Mouse (Mus musculus) A20 (cell line): ENCODE data around the gene Ube2q1.

Experiments
- DNase-seq: peaks from one replicate; pipeline ENCODE4 v3.0.0-alpha.2; 2011; ENCODE audit warnings: low read depth, low spot score

Ube2q1 gene

DNA sequence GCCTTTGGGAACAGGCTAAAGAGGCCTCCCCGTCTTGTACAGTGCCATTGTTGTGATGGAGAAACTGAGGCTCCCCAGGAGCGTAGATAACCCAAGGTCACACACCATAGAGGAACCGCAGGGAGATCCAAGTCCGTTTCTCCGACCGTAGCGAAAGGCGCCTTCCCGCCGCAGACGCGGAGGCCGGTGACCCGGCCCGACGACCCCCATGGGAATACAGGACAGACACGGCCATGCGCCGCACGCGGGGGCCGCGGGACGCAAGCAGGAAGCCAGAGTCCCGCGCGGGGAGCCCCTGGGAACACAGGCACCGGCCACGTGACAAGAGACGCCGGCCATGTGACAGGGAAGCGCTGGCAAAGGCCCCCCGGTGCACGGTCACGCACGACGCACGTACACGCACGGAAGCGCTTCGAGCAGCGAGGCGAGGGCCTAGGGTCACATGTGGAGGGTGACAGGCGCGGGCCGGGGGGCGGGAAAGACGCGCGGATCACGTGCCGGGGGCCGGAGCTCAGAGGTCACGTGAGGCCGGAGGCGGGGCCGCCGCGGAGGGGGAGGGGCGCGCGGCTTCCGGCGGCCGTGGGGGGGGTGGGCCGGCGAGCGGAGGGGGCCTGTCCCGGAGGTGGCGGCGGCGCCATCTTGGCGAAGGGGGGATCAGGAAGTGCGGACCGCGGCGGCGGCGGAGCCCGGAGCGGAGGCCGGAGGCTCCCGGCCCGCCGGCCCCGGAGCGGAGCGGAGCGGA, at the start of gene Ube2q1:
TSS of gene Ube2q1 (plus strand) at position 649 of the 742 bp plus-strand sequence.
- peak; percentile 96 for DNase-seq

DNA sequence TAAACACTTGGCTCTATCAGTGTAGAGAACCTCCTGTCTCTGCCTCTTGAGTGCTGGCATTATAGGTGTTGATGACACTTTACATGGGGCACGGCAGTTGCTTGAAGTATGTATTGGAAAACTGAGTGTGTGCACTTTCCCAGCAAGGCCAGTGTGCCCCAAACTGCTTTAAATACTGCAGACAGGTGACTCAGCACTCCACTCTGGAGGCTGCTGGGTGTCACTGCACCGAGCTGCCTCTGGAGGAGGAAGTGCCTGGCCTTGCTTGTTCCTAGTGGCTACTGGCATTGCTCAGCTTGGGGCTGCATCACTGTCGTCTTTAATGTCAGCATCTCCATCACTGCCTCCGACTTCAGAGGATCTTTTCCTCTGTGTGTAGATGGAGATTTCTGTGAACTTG, 46.4 kb upstream of the Ube2q1 start:
- peak; percentile 89 for DNase-seq

DNA sequence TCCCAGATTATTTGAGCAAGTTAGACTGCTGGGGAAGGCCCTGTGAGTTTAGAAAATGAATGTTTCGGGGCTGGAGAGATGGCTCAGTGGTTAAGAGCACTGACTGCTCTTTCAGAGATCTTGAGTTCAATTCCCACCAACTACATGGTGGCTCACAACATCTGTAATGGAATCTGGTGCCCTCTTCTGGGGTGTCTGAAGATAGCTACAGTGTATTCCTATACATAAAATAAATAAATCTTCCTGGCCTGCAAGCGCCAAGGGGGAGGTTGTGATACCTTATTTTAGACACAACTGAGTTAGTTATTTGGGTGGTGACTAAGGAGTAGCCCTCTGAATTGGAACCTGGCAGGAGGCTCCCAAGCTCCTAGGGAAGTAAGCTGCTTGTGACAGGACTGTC, 44.6 kb upstream of the Ube2q1 start:
- DNase-seq = peak; percentile 36

DNA sequence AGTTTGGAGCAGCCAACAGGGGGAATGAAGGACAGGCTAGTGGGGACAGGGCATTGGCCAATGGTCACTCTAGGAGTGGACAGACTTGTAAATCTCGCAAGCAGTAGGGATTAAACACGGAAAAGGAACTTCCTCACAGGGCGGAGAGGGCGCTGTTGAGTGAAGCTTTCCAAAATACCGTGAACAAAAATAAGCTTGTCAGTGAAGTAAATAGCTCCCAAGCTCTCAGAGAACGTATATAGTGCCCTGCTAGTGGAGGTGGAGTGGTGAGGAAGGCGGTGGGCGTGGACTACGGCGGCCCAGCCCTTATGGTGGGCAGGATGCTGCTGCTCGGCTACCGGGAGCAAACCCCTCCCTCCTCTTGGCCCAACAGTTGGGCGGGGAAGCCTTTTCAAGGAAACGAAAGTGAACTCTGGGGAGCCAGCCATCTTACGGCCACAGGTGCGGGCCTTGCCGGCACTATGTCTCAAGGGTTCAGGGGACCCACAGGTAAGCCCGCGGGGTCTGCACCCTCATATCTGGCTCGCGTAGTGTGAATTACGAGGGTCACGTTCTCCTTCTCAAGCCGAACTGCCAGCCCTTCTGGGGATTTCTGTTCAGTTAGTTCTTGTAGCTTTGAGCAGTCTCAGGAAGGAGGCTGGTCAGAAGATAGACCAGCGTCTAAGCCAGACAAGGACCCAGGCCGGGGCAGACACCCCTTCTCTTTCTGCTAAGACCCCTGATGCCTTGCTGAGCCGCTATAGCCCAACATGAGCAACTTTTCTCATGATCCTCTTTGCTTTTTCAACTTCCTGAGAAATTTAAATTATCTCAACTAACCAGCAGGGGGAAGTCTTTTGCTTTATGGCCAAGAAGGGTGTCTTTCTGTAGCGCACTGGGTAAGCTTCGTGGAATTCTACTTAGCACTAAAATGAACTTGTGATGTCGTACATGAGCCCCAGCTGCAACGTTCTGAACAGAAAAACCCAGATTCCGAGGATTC, 42.8 kb upstream of the Ube2q1 start:
- peak; percentile 95 for DNase-seq

DNA sequence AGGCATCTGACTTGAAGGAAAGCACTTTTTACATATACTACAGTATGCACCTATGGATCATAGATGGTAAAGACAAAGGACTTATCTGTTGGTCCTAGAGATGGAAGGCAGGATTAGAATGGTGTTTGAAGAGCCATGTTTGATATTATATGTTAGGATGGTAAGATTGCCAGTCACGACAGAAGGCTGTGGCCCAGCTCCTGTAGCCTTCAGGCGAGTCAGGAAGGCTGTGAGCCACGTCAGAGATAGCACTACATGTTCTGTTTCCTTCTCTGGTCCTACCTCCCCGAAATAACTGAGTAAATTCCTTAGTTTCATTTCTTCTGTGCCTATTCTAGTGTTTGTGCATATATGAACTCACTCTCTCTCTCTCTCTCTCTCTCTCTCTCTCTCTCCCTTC, 41.3 kb upstream of the Ube2q1 start:
- no peak for DNase-seq

DNA sequence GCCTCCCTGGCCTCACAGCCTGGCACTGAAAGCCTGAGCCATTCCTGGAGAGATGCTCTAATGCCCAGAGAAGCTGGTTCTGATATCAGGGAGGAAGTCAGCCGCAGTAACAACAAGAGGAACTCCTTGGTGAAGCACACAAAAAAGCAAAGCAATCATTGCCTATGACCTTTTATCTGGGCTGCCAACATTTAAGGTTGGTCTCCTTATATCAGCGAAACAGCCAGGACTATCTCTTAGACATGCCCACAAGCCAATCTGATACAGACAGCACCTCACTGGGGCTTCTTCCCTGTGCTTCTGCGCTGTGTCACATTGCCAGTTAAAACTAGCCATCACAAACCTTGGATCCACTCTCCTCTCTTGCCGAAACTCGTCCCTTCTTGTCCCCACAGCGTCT, 34.9 kb upstream of the Ube2q1 start:
- no peak for DNase-seq

DNA sequence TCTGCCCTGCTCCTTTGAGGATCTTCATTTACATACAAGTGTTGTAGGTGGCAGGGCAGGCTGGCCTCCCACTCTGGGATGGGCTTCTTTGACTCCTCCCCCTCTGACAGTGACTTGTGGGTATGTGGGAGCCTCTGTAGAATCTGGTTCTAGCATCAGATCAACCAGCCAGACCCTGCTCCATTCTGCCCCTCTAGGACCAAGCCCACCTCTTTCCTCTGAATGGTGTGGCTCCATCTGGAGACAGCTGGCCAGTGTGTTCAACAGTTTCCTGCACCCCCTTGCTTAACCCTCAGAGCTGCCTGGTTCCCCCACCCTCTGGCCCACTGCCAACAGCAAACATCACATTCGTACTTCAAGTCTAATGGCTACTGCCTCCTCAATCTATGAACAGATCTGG, 21.1 kb upstream of the Ube2q1 start:
- DNase-seq = no peak

DNA sequence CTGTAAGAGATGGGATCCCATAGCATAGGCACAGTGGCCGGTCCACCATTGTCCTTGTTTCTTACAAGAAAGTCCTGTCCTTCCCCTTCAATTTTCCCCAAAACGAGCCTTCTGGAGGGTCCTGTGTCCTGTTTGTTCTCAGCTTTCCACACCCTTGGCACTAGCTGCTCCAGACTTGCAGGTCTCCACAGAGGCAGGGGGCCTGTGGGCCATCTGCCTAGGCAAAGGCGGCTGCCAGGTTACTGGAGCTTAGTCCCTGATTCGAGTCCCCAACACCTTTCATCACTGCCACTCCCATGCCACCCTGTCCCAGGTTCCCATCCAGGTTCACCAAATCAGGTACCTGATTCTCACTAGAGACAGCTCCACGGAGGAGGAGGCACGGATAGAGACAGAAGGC, 18.1 kb upstream of the Ube2q1 start:
- no peak for DNase-seq

DNA sequence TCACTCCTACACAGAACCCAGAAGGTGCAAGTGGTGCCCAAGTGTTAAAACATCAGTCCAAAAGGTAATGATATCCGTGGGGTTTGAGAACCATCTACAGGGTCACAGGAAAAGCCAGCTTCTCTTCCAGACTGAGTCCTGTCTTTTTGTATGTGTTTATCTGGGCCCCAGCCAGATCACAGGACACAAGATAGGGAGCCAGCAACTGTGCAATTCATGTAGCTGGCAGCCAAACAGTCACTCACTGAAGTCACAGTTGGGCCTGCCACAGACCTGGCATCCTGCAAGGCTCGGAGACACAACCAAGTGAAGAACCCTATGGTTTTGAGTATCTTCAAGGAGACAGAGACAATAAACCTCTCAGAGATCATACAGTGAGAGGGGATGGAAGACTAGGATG, 15.6 kb upstream of the Ube2q1 start:
- no peak for DNase-seq

DNA sequence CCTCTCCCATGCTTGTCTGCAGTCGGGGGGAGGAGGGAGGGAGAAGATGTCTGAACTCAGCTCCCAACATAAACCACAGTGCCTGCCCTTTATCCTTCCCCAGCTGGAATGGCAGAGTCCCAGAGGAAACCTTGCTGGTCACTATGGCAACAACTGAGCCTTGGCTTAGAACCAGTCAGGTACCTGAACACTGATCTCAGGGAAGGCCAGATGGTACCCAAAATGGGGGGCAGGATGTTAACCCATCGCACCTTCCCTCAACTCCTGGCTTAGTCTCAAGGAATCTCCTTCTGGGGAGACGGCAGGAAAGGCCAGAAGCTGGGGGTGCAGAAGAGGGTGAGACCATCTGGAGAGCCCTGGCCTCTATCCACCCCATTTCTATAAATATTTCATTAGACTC, 13.6 kb upstream of the Ube2q1 start:
- no peak for DNase-seq

DNA sequence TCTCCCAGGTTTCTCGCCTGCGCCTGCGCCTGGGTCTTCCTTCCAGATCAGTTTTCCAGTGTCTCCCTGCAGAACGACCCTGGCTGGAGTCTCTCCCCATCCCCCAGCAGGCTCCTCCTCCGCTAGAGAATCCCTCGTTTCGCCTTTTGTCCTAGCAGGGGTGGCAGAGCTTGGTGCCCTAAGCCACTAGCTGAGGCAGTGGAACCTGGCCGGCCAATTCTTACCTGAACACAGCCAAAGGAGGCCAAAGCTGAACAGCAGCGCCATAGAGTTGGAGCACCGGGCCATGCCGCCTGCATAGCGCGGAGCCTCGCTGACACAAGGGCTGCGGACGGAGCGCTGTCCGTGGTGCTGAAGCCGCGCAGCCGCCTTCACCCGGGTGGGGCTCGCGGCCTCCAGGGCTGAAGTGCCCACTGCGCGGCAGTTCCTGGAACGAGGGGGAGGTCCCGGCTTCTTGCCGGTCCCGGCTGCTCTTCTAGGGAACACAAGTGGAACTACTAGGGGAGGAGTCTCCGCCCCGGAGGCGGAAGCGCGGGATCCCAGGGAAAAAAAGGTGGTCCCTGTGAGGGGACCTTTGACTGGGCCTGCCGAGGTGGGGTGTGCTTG, 9.2 kb upstream of the Ube2q1 start, which contains the start of gene Chrnb2:
TSS of gene Chrnb2 (minus strand) at position 514 of the 606 bp plus-strand sequence.
- no peak for DNase-seq

DNA sequence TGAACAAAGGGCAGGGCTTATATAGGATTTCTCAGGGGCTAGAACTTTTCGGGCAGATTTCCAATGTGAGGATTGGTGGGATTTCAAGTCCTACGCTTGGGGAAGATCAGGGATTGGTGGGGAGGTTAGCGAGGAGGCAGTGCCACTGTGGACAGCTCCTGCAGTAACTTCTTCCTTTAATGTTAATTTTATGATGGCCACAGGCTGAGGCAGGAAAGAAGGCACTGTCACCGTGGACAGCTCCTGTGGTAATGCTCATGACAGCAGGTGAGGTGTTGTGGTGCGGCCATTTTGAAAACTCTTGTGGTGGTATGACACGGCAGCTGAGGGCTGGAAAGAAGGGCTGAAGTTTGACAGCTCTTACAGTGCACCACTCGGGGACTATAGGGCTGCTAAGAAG, 3.8 kb upstream of the Ube2q1 start:
- DNase-seq = no peak

DNA sequence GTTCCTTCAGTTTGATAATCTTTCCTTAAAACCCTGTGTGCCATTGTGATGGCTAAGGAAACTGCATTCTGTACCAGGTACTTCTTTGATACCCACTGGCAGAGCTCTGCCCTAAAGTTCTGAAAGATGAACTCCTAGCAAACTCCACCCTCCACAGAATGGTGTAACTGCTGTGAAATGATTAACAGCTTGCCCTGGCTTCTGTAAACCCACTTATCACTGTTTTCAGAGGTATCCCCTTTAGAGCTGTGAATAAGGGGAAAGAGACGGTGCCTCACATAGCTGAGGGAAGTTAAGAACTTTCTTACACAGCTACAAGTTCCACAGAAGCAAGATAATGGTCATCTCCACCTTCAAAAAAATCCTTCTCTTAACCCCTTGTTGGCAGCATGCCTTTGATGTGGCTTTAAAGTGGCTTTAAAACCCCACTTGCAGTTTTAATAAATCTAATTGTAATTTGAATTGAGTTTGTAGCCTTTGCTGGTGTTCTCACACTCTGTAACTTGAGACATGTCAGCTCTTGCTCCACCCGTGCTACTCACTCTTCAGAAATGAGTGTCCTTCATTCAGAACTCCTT, 2.9 kb upstream of the Ube2q1 start:
- no peak for DNase-seq

DNA sequence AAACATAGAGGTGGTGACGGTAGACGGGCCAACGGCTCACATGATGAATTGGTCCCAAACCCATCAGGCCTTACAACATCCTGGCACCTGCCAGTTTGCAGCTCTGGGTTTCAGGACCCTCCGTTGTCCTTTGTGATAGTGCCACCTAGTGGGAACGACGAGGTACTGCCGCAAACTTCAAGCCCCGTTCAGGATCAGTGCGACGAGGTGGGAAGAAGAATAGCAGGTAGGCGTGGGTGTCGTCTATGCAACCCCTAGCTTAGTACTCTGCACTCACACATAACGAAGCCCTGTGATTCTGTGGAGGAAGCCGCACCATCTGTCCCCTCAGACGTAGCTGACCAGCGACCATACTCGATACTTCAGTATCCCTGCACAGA, 838 bp upstream of the Ube2q1 start:
- DNase-seq = peak; percentile 94

DNA sequence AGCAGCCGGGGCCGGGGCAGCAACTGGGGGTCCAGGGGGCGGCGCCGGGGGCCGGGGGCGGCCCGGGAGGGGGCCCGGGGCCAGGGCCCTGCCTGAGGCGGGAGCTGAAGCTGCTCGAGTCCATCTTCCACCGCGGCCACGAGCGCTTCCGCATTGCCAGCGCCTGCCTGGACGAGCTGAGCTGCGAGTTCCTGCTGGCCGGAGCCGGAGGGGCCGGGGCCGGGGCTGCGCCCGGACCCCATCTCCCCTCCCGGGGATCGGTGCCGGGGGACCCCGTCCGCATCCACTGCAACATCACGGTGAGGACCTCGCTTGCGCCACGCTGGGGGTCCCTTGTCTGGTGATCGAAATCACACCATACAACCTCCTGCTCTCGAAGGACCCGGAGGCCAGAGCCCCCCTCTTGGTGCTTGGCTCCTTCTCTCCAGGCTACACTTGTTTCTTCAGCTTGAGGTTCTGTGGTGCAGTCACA, 360 bp downstream of the Ube2q1 start:
- peak; percentile 55 for DNase-seq

DNA sequence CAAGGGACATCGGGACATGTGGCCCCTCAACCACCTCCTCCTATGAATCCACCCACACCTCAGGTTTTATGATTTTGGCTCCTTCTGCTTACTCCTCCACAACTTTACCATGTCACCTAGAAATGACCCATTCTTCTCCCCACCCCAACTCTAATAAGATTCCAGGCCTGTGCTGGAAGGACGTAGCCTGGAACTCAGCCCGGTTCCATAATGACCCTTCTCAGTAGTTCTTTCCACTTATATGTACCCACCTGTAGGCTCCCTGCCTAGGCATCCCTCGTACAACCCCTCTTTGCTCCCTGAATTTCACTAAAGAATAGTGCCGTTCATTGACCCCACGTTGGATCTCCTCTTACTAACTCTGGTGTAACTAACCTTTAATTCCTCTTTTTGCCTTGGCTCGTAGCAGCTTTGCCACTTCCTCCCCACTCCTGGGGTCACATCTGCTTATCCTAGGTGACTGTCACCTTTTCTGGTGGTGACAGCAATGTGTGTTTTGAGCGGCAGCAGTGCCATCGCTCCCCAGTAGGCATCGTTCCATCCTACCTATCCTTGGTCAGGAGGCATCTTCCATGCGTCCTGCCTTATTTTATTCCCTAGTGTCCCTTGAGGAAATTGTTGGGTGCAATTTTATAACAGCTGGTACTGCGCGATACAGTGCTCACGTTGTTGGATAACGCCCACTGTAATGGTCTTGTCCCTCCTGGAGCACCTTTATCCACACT, 982 bp downstream of the Ube2q1 start:
- peak; percentile 60 for DNase-seq

DNA sequence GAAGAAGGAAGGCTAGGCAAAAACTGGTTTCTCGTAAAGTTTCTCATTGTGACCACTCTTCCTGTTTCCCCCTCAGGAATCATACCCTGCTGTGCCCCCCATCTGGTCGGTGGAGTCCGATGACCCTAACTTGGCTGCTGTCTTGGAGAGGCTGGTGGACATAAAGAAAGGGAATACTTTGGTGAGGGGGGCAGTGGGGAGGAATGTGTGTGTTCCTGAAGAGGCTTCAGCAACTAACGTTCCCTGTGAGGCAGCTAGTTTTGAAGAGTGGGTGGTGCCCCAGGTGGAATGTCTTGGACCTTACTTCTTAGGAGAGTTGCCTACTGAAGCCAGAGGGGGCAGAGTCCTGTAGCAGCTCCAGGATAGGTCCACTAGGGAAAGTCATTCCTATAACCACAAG, 2.6 kb downstream of the Ube2q1 start:
- DNase-seq = no peak

DNA sequence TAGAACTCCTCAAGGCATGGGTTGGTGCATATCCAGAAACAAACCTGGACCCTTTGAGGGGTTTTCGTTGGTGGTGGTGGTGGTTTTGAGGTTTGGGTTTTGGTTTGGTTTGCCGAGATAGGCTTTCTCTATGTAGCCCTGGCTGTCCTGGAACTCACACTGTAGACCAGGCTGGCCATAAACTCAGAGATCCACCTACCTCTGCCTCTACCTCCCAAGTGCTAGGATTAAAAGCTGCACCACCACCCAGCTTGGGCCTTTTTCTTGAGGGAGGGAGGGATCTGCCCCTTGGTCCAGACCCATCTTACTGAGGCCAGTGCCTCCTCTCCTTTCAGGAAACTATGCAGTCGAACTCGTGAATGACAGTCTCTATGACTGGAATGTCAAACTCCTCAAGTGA, 6.7 kb downstream of the Ube2q1 start:
- DNase-seq = no peak

DNA sequence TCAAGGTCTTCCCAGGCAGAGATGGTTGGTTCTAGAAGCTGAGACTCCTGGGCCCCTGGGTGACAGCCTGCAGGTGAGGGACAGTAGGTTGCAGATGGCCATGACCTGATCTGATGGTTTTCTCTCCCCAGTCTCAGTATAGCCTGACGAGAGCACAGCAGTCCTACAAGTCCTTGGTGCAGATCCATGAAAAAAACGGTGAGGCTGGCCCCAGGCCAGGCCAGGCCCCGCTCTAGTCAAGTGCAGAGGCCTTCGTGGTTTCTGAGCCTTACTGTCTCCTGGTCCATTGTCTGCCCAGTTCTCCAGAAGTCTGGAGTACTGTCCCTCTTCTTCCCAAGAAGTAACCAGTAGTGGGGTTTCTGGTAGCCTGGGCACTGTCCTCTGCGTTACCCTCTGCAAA, 8.2 kb downstream of the Ube2q1 start:
- no peak for DNase-seq

DNA sequence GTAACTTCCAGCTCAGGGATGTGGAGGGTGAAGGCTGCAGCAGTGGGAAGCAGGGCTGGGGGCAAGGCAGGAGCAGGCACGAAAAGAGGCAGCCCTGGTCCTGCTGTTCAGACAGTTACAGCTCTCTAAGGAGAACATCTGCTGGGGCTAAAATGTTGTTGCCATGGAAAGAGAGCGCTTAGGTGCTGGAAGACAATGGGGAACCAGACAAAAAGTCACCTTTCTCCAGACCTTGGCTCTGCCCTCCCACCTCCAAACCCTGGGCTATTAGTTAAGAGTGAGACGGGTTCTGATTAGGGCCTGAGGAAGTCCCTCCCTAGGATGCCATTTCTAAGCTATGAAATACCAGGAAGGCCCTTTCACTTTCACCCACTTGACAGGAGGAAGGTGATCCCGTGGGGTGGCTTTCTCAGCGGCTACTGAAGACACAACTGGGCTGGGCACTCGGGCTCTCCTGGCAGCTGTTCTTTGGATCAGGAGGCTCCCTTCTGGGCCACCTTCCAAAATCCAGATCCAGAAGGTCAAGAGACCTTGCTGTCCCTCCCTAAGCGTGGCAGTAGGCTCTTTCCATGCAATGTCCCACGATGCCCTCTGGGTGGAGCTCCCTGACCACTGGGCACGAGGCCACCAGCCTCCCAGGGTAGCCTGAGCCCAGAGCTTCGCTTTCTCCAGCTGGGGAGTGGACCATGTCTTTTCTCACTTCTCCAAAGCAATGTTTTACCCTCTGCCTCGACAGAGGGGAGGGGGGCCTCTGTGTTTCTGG, 11.8 kb downstream of the Ube2q1 start:
- peak; percentile 70 for DNase-seq
